Mouse (Mus musculus) inflammation-experienced regulatory T-cells, adult 6 months (primary cell): Measurements from ENCODE around the gene C1rb. TPM values are rescaled to one million over a fixed set of nuclear protein-coding genes. Genes with fewer than 3 reads are reported as not detected.
"Not testable (repeated sequence)": the region's sequence is repeated elsewhere in the genome, so short reads cannot be mapped to it uniquely, and the experiment has no call there.

ENCODE experiments used
- ATAC-seq: one replicate; pipeline ENCODE4 v1.8.0; 2017
- polyA plus RNA-seq, 3 experiments: library from polyadenylated mRNA; unstranded; fragments of 100-300 nt; shearing (Covaris generic); gene quantifications; one replicate each; pipeline ENCODE4 v1.2.1; 2017

Gene C1rb
- polyA plus RNA-seq, result not detected

- ATAC-seq, result no peak
Measured at GRCm38 (mm10) chr6:124570026-124570425, at the start of gene C1rb. Gene C1rb, plus strand, starts transcription at chr6:124570294.

DNA sequence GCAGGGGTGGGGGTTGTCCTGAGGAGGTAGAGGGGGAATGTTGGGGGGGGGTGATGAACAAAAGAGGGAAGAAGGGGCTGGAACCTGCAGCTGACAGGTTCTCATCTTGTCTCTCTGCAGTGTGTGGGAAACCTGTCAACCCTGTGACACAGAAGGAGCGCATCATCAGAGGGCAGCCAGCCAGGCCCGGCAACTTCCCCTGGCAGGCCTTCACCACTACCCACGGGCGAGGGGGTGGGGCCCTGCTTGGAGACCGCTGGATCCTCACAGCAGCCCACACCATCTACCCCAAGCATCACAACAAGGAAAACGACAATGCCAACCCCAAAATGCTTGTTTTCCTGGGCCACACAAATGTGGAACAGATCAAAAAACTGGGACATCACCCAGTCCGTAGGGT, 48.0 kb upstream of the C1rb start:
- ATAC-seq, result not testable (repeated sequence)

DNA sequence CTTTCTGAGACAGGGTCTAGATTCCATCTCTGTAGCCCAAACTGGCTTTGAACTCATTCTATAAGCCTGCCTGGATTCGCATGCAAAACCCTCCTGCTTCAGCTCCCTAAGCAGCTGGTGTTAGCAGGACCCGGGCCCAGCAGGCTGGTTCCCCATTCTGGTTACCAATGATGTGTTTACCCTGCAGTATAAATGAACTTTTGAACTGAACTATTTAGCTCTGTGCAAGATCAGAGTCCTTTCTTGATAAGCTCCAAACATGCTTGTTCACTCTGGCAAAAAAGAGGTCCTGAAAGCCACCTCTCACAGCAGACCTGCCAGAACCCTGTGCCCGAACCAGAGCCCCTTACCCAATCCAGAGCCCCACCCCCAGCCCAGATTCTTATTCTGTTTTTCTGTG, 42.2 kb upstream of the C1rb start:
- no peak for ATAC-seq

- ATAC-seq, result no peak
Measured at GRCm38 (mm10) chr6:124531077-124531476, 39.0 kb upstream of the C1rb start.

DNA sequence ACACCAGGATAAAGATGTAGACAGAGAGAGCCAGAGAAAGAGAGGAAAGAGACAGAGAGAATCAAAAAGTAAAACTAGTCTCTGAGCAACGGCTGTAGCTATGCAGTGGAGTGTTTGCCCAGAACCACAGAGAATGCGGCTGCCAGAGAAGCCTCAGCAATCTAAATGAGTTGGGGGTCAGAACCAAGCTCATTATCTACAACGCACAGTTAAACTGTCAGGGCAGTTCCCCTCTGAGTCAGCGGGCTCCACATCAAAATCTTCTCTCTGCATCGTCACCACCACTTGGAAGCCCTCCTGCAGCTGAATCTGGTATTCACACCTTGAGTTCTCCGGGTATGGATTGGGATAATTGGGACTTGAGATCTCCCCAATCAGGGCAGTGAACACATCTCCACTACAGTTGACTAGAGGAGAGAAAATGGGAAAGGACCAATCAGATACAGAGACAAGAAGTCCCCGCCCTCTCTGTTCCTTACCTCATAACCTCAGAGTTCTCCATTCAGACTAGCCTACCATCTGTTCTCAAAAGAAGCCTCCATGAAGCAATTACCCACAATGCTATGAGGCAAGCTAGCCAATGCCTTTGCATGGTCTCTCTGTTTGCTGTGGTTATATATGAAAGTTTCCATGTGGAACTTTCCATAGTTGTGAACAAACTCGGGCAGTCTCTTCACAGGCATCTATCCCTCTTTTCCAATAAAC, 33.8 kb upstream of the C1rb start:
- not testable (repeated sequence) for ATAC-seq

- not testable (repeated sequence) for ATAC-seq
Measured at GRCm38 (mm10) chr6:124541176-124541575, 28.9 kb upstream of the C1rb start.

GRCm38 (mm10) chr6:124542284-124542683, 27.8 kb upstream of the C1rb start, which contains the start of gene C1s1:
Gene C1s1, minus strand, starts transcription at chr6:124542359.
- ATAC-seq, result not testable (repeated sequence)

GRCm38 (mm10) chr6:124544466-124544865, 25.6 kb upstream of the C1rb start:
- no peak for ATAC-seq

GRCm38 (mm10) chr6:124545425-124545824, 24.7 kb upstream of the C1rb start:
- ATAC-seq, result no peak

DNA sequence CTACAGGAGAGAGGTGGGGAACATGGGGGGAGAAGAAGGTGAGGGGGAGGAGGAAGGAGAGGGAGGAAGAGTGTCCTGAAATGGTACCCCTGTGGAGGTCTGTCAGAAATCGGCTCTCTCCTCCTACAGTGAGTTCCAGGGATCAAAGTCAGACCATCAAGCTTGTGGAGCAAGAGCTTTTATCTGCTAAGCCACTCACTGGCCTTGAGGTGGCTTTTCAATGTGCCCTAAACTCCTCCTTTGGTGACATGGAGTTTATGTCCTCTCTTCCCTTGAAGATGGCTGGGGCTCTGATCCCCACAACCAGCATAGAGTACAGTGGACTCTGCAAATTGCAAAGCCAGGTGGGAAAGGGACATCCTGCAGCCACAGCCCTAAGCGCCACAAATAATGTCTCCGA, 22.1 kb upstream of the C1rb start:
- ATAC-seq, result not testable (repeated sequence)

DNA sequence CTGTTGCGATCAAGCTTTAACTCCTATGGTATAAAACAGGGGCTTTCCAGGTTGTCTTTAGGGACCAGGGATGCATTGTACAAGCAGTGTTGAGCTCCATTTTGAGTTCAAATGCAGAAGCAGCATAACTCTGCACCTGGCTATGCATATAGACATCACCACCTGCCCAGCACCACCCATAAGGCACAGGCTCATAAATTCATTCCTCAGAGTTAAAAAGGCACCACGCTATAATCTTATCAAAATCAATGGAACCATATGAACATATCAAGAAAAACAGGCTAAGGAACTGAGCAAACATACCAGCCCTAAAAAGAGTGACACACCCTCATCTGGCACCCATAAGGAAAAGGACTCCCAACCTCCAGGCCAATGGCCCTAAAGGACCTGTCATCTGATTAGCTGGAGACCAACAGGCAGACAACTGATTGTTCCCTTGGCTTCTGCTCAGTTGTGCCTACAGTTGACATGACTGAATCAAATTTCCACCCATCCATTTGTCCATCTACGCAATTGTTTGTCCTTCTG, 21.0 kb upstream of the C1rb start:
- no peak for ATAC-seq

GRCm38 (mm10) chr6:124552766-124553165, 17.3 kb upstream of the C1rb start:
- no peak for ATAC-seq

- not testable (repeated sequence) for ATAC-seq
Measured at GRCm38 (mm10) chr6:124555956-124556355, 14.1 kb upstream of the C1rb start.

GRCm38 (mm10) chr6:124561156-124561555, 8.9 kb upstream of the C1rb start:
- not testable (repeated sequence) for ATAC-seq

DNA sequence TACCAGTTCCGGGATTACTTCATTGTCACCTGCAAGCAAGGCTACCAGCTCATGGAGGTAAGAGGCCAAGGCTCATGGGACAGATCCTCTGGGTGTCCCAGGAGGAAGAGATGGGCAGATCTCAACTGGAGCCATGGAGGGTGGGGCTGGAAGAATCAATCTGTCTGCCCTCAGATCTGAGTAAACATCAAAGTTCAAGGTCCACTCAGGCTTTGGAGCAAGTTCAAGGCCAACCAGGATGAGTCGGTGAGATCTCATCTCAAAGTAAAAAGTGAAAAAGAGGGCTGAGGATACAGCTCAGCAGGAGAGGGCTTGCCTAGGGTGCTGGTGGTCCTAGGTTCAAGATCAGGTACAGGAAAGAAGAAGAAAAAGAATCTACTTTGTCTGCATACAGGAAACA, 8.5 kb upstream of the C1rb start:
- not testable (repeated sequence) for ATAC-seq

DNA sequence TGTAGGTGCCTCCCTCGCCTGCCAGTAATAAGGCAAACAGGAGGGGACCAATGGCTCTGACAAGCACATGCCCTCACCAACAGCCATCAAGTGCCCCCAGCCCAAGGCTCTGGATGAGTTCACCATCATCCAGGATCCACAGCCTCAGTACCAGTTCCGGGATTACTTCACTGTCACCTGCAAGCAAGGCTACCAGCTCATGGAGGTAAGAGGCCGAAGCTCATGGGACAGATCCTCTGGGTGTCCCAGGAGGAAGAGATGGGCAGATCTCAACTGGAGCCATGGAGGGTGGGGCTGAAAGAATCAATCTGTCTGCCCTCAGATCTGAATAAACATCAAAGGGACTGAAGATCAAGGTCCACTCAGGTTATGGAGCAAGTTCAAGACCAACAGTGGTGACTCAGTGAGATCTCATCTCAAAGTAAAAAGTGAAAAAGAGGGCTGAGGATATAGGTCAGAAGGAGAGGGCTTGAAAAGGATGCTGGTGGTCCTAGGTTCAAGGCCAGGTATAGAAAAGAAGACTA, 5.1 kb downstream of the C1rb start:
- not testable (repeated sequence) for ATAC-seq

GRCm38 (mm10) chr6:124580155-124580554, 10.1 kb downstream of the C1rb start:
- not testable (repeated sequence) for ATAC-seq

DNA sequence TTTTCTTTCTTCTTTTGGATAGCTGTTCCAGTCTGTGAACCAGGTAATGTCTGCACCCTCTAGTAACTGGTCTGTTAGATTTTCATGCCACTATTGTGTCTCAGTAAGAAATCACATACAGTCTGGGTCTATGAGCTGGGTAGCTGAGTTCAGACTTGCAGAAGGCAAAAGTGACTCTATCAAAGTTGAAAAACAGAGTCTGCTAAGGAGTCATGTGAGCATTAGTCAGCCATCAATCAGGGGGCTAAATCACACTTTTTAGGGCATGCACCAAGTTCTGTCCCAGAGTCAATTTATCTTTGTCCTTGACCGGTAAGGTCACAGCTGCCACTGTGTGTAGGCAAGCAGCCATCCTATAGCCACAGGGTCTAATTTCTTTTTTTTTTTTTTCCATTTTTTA, 12.1 kb downstream of the C1rb start:
- ATAC-seq, result no peak

- no peak for ATAC-seq
Measured at GRCm38 (mm10) chr6:124584935-124585334, 14.8 kb downstream of the C1rb start.

DNA sequence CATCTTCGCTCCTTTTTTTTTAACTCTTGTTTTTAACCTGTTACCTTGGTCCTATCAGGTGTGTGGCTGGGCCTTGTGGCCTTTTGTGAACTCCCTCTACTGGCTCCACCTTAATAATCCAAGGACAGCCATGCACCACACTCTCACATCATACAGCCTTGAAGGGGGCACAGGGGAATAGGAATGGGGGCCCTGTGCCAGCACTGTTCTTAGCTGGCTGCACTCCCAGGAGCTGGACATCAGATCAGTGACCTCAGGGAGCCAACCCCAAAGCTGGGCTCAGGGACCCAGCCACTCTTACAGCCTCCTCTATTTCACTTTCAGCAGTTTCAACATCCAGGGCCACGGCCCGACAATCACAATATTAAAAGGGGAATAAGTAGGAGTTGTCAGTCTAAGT, 15.7 kb downstream of the C1rb start:
- no peak for ATAC-seq

GRCm38 (mm10) chr6:124586266-124586665, 16.2 kb downstream of the C1rb start:
- ATAC-seq, result no peak

DNA sequence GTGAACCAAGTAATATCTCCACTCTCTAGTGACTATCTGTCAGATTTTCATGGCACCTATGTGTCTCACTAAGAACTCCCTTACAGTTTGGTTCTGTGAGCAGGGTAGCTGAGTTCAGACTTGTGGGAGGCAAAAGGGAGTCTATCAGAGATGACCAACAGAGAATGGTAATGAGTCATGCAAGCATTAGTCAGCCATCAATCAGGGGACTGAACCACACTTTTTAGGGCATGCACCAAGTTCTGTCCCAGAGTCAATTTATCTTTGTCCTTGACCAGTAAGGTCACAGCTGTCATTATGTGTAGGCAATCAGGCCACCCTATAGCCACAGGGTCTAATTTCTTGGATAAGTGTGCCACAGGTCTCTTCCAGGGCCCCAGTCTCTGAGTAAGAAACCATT, 18.7 kb downstream of the C1rb start:
- ATAC-seq, result no peak

DNA sequence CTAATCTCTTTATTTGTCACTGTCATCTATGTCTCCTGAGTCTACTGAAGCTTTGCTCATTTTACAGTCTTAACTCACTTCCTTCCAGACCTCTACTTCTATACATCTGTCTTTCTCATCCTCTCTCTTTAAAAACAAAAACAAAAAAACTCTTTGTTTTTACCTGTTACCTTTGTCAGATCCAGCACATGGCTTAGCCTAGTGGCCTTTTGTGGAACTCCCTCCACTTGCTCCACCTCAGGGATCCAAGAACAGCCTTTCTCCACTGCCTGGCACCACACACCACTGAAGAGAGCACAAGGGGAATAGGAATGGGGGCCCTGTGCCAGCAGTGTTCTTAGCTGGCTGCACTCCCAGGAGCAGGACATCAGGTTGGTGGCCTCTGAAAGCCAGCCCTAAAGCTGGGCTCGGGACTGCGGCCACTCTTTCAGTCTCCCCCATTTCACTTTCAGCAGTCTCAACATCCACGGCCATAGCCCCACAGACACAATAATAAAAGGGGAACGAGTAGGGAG, 22.1 kb downstream of the C1rb start:
- ATAC-seq, result no peak

DNA sequence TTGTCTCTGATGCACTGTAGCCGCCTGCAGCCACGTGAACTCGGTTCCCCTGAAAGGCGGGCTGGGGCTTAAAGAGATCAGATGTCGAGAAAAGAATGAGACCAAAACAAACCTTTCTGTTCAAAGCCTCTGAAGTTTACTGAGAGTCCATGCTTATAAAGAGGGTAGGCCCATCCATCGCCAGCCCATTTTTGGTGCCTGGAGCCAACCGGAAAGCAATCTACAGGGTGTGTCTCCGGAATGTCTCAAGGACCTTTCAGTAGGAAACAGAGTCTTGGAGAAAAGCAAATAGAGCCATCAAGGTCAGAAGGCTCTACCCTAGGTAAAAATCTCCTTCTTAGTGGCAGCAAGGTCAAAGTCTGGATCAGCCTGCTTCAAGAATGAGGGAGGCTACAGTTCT, 23.0 kb downstream of the C1rb start:
- no peak for ATAC-seq
